Mouse (Mus musculus): ENCODE measurements around the gene Vps50. TPM values are rescaled to one million over a fixed set of nuclear protein-coding genes. Genes with fewer than 3 reads are reported as not detected.
"Not testable (repeated sequence)": the region's sequence is repeated elsewhere in the genome, so short reads cannot be mapped to it uniquely, and the experiment has no call there.

Gene Vps50
- total RNA-seq, 2 experiments from 2014 or later: 15.0 to 18.7 TPM

DNA sequence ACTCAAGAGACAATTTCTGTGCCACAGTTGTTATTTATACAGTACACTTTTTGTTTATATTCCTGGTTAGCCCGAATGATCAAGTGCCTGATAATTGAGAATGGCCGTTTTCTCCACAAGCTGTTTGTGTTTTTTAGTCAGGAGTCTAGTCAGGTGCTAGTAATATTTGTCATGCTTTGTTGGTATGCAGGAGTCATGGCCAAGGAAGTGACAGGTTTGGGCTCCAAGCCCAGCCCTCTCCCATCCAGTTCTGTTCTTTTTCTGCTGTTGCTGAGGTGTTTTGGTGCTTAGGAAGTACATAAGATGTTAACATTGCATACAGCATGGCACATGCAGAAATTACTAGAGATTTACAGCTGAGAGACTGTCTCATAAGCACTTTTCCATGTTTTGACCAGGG, 41.3 kb downstream of the Vps50 start:
- no peak for DNase-seq

DNA sequence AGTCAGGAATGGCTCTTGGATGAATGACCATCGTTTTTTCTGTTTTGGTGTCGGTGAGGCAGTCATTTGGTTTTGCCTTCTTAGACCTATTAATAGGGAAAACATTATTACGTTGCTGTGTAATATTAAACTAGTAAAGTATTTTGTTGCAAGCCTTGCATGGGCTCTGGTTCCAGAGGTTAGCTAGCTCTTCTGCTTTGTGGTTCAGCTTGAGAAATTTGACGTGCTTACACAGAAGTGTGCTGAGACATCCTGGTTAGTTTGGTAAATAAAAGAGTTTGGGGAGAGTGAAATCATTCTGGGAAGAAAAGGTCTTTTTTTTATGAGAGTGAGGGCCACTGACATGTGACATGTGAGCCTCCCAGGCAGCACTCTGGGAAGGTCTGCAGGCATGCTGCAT, 45.7 kb downstream of the Vps50 start:
- no peak for DNase-seq

DNA sequence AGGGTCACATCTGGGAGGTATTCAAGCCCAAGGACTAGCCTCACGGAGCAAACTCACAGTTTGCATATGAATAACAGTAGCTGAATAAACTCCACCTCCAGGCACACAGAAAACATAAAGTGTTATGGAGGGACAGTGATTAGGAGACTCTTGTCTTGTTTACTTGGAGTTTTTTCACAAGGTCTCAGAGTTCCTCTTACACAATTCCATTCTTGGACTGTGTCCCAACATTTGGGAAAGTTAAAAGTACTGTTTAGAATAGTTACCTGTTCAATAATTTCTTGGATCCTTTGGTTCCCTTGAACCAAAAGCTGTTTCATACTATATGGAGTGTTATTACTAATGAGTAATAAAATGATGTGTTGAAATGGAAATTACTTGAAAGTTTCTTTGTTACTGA, 46.8 kb downstream of the Vps50 start:
- DNase-seq: no peak

DNA sequence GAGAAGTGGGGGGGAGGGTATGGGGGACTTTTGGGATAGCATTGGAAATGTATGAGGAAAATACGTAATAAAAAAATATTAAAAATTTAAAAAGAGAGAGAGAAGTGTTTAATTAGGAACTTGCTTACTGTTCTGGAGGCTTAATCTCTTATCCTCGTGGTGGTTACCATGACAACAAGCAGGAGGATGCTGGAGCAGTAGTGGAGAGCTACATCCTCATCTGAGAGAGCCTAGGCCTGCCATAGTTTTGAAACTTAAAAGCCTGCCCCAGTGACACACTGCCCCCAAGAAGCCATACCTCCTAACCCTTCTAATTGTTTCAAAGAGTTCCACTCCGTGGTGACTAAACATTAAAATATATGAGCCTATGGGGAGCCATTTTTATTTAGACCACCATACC, 50.8 kb downstream of the Vps50 start:
- DNase-seq: no peak

DNA sequence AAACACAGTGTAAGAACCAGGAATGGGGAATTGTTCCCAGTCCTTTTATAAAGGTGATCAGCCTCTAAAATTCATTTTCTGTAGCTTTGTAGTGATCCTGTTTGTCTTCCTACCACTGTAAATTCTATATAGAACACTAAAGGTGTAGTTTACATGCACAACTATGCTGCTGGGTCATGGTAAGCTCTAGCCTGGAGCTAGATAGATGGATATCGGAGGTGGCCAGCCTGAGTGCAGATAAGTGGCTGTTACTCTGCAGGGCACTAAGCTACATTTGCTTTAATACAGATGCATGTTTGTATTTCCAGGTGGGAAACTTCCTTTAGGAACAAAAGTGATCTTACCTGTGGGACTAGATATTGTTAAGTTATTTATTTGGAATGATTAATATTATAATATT, 51.8 kb downstream of the Vps50 start:
- no peak for DNase-seq

DNA sequence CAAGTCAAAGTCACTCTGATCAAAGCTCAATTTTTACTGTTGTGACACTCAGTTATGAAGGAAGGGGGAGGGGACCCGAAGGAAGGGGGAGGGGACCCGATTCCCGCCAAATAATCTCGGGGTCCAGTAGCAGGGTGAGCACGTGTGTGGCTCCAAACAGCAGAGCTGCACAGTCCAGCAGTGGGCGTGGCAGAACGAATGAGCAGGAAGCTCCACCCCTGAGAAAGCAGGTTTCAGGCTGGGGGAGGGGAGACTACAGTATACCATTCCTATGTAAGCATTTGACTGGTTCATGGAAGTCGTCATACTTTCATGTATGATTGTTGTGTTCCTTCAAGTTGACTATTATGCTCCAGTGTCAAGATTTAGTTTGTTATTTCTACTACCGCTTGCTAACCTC, 54.5 kb downstream of the Vps50 start:
- DNase-seq: not testable (repeated sequence)

DNA sequence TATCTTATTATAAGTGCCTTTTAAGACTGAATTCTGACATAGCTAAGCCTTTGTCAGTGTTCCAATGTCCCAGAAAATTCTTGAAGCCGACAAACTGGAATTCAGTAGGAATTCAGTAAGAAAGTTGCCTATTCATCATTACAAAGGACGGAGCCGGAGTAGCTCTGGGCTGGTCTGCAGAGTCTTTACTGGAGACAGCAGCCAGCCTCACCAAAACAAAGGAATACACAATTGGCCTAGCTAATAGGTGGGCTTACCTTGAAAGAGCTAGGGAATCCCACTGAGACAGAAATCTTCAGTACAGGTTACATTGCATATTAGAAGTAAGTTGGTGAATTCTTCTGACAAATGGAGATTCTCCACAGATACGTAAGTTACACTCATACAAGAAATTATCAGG, 59.0 kb downstream of the Vps50 start:
- no peak for DNase-seq

DNA sequence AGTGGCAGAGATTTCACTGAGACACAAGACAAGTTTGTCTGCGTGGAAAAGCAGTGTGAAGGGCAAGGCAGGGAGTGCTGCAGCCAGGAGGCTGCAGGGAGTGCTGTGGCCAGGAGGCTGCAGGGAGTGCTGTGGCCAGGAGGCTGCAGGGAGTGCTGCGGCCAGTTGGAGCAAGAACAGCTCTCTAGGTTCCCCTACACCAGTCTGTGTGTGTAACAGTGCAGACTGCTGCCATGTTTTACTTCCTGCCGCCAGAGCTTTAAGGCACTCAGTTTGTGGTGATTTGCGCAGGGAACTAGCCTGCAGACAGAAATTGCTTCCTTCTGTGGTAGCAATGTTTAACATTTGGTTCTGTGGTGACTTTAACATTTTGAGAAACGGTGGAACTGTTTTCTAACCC, 61.8 kb downstream of the Vps50 start:
- no peak for DNase-seq

DNA sequence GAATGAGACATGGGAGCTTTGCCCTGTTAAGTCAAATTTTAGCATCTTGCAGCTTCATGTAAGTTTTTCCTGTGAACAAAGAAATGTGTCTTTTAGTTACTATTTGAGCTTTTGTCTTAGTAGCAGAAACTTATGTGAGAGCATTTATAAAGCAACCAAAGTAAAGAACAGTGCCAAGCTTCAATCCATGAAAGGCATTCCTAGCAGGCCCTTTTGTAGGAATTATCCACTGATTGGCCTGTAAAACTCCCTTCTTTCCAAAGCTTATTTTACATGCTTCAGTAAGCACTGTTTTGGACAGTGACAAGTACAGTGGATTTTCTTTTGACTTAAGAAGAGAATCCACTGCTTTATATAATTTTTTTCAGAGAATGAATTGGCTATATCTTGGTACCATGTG, 64.1 kb downstream of the Vps50 start:
- no peak for DNase-seq

DNA sequence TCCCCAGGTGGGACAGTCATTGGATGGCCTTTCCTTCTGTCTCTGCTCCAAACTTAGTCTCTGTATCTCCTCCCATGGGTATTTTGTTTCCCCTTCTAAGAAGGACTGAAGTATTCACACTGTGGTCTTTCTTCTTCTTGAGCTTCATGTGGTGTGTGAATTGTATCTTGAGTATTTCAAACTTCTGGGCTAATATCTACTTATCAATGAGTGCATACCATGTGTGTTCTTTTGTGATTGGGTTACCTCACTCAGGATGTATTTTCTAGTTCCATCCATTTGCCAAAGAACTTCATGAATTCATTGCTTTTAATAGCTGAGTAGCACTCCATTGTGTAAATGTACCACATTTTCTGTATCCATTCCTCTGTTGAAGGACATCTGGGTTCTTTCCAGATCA, 65.9 kb downstream of the Vps50 start:
- DNase-seq: not testable (repeated sequence)

DNA sequence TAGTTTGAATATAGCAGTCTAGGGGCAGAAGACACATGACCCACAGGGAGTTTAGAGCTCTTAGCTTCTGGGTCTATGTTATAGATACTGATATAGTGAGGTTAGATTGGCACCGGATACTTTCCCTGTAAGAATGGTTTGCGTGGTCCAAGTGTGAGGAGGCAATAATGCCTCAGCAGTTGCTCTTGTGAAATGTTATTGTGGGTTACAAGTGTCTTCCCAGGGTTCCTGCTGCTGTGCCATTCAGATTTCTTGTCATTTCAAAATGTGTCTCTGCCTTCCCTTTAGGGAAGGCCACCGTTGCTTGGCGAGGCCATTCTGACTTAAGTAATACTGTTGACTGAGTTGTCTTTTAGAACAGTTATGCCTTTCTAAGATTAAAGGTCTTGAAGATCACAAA, 66.8 kb downstream of the Vps50 start:
- DNase-seq: no peak

DNA sequence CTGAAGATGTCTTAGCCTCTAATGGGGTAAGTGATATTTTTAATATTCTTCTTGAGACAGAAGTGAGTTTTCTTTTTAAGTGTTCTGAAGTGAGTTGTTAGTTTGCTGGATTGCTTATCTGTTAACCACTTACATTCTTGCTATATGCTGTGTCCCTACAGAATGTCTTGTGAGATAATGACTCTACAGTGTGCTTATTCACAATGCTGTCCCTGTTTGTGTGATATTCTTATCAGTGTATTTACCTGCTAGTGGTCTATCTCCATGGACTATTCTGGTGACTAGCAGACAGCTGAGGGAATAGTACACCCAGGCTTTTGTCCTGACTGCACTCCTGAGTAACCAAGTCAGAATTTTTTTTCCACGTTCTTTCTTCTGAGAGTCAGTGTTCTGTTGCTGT, 67.5 kb downstream of the Vps50 start:
- DNase-seq: no peak

DNA sequence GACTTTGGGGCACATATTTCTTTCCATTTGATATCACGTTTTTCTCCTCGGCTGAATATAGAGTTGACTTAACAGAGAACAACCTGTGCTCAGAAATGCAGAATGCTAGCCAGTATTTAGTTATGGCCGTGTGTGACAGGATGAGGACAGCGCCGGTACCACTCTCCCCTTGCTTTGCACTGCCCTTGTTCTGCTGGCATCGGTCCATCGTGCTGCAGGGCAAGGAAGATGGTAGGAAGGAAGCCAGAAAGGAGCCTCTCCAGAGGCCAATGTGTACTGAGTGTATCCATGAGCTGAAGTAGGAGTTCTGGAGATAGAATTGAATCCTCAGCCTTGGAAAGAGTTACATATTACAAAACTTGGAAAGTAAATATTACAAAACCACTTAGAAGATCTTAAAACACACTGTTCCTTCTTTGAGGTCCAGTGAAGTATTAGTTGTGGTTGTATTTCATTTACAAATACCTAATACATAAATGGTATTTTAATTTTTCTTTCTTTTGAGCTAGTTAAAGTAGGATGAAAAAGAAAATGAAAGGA, 69.0 kb downstream of the Vps50 start:
- no peak for DNase-seq

DNA sequence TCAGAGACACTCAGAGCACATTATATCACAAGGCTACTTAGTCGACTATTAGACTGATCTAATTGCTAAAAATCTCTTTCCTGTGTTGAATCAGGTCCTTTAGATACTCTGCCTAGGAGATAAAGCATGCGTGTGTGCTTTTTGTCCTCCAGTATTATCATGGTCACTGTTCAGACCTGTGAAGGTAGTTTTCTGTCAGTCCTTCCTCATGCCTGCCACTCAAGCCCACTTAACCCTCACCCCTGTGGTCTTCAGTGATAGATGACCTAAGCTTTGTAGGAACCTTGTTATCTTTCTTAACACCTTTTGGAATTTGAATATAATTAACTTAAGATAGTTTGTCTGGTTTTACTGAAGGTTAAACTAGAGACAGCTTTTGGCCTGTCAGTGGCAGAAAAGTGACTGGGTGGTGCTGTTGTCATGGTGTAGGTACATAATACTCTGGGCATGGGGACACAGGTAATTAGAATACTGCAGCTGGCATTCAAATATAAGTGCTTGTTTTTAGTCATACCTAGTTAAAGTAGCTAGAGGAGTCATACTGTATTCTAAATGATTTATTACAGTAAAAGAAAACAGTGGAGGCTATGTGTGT, 74.1 kb downstream of the Vps50 start:
- DNase-seq: no peak

DNA sequence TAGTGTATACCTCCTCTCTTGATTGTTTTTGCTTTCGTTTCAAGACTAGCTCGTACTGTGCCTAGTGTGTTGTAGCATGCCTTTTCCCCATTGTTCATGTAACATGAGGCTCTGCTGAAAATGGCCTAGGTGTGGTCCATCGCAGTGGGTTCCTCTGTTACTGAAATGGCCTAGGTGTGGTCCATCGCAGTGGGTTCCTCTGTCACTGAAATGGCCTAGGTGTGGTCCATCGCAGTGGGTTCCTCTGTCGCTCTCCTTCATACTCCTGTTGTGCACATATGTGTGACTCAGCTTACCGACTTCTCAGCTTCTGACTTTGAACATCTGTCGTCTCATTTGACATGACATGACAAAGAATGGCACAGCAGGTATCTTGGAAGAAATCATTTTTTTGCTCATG, 75.6 kb downstream of the Vps50 start:
- no peak for DNase-seq

DNA sequence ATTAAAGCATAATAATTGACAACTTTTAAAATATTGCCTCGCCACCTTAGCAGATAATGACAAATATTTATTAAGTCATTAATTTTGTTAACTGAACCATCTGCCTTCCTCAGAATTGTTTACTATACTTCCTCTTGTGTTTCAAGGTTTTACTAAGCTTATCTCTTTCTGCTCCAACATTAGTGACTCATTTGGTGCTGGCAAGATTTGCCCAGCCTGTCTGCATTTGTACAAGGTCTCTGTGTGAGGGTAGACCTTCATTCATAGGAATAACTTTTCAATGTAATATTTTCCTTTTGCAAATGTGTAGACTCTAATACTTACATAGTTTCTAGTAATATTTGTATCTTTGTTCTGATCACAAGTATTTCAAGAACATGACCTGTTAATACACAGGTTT, 87.2 kb downstream of the Vps50 start:
- DNase-seq: no peak

DNA sequence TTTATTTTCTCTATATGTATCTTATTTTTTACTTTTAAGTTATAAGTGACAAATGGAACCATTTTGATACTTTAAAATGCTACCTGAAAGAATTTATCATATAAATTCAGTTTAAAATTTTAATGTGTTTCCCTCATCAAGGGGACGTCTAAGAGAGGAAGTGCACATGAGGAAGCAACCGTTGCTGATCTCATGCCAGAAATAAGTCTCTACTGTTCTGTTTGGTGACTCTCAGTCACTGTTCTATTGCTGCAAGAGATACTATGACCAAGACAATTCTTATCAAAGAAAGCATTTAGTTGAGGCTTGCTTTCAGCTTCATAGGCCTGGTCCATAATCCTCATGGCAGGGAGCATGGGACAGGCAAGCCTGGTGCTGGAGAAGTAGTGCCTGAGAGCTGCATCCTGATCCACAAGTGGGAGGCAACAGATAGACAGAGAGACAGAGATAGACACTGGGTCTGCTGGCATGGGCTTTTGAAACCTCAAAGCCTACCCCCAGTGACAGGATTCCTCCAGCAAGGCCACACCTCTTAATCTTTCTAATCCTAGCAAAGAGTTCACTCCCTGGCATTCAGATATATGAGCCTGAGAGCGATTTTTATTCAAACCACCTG, 92.2 kb downstream of the Vps50 start:
- no peak for DNase-seq

DNA sequence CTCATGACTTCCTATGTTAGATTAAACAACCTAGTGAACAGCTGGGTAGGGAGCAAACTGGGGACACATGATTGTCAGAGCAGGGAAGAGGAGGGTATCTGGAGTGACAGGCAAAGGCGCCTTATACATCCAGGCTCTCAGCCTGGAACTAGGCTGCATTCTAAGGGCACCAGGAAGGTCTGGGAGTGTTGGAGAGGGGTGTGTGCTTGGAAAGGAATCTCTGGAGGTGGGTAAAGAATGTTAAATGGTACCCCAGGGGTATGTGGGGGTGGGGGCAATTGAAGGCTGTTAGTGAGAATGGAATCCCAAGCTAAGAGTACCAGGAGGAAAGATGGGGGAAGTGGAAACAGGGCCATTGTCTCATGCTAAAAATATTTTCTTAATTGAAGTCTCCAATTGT, 96.1 kb downstream of the Vps50 start:
- no peak for DNase-seq

DNA sequence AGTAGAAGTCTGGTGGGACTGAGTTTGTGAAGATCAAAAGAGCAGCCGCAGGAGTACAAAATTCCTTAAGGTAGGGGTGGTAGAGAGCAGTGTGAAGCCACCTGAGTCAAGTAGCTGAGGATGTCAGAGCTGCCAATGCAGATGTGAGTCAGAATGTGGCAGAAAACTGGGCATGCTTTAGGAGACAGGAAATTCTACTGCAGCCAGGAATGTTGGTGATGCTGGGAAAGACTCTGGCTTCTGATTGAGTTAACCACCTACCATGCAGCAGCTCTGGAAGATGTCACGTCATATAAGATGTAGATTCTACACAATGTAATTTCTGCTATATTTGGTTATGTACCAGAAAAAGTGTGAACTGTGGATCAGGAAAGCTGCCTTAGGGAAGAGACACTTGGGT, 114.6 kb downstream of the Vps50 start:
- DNase-seq: no peak

DNA sequence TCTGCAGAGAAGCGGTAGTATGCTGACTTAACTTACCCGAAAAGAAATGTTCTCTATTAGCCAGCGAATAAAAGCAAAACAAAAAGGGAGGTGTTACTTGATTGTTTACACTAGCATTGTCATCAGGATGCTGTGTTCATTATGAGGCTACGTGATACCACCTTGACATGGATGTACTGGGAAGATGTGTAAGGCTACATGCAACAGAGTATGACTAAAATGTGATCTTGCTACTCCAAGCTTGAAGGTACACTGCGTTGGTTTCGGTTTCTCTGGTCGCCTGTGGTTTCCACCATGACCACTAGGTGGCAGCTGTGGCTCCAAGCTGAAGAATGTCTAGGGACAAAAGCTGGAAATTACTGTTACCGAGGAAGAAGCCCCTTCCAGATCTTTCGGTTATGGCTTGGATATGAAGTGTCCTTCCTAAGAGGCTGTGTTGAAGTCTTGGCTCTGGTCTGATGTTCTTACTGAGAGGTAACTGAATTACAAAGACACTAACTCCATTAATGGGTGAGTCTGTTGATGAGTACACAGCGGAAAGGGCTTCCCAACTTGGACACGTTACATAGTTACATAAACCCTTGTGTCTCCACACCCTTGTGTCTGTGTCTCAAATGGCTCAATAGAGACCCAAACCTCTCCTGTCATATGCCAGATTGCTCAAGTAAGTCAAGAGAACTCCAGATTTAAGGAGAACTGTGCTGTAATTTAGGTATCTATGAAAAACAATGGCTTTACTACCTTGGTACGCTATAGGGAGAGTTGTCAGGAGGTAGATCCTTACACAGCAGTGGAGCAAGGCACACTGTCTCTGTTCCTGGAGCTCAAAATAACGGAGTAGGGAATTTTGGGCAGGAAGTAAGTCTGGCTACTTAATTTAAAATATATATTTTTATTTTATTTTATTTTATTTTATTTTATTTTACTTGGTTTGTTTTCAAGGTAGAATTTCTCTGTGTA, 122.5 kb downstream of the Vps50 start:
- DNase-seq: peak; percentile 28
